Mouse (Mus musculus): ENCODE data around the gene Pbld1. TPM values are rescaled to one million over a fixed set of nuclear protein-coding genes. Genes with fewer than 3 reads are reported as not detected.

Pbld1 gene
- 0.44 and 0.75 TPM in 2 replicates for polyA plus RNA-seq (2015; fragmentation: Nextera tagmentation; extraction: Ambion mirVana)

DNA sequence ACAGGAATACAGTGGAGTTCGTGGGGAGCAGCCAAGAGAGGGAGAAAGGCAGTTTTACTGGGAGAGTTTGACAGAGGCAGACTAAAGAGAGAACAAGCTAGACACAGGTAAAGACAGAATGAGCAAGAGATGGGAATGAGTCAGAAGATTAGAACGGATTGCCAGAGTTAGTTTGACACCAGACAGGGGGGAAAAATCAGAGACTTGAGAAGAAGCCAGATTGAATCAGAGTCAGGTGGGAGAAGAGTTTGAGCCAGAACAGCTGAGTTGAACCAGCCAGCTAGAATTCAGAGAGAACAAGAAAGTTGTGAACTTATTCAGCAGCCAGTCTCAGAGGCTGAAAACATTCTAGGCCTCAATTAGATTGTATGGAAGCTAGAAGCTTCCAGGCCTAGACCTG lies at the start of gene Pbld1:
Gene Pbld1, plus strand, starts transcription at position 301 of the 400 bp plus-strand sequence.
- 88% methylated on average over 2 of the region's 2 CpGs for WGBS
- no peaks in the 10 kb centered on the region for H3K36me3 ChIP-seq (ENCODE audit: control insufficient read depth, insufficient read depth, low read length)
- H3K9me3 ChIP-seq (ENCODE audit: control insufficient read depth, low read length) = no peaks in the 10 kb centered on the region
- H3K27ac ChIP-seq (ENCODE audit: low read depth, low read length) = no peak within 1 kb of the TSS
- ATAC-seq = no peak
- no peaks in the 10 kb centered on the region for H3K4me1 ChIP-seq (ENCODE audit: control insufficient read depth, insufficient read depth, low read depth, low read length)
- H3K9ac ChIP-seq (ENCODE audit: low read depth, low read length) = no peak within 1 kb of the TSS
- no peaks in the 10 kb centered on the region for H3K27me3 ChIP-seq (replicated peaks; ENCODE audit: control insufficient read depth, insufficient read depth, low read length)
- H3K4me3 ChIP-seq (ENCODE audit: low read length) = no peak within 1 kb of the TSS
- H3K4me2 ChIP-seq (ENCODE audit: low read length) = no peak within 1 kb of the TSS

DNA sequence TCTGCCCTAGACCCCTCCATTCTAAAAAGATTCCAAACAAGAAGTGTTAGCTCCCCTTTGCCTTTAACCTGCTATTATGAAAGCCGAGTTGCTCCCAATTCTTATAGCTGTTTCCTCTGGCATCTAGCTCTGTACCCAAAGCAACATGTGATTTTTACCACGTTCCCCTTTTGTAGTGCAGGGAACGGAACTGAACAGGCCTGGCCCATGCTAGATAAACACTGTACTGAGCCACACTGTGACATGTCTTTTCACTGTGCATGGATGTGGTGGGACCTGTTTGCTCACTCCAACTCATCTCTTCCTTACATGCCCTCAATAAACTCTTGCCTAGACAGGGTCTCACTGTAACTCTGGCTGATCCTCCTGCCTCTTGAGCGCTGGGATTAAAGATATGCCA lies 49.7 kb upstream of the Pbld1 start:
- Histone ChIP-seq H3K27ac (ENCODE audit: low read depth, low read length) (no peak overlapping the region), H3K4me2 (ENCODE audit: low read length) (no peak overlapping the region), H3K9ac (ENCODE audit: low read depth, low read length) (no peak overlapping the region), H3K4me1 (ENCODE audit: control insufficient read depth, insufficient read depth, low read depth, low read length) (no peaks in the 10 kb centered on the region), H3K36me3 (ENCODE audit: control insufficient read depth, insufficient read depth, low read length) (peaks cover 64% of the 10 kb centered on the region), H3K9me3 (ENCODE audit: control insufficient read depth, low read length) (no peaks in the 10 kb centered on the region), H3K4me3 (ENCODE audit: low read length) (no peak overlapping the region), H3K27me3 (replicated peaks; ENCODE audit: control insufficient read depth, insufficient read depth, low read length) (no peaks in the 10 kb centered on the region)
- 91% methylated on average over 4 of the region's 4 CpGs for WGBS
- ATAC-seq = no peak

DNA sequence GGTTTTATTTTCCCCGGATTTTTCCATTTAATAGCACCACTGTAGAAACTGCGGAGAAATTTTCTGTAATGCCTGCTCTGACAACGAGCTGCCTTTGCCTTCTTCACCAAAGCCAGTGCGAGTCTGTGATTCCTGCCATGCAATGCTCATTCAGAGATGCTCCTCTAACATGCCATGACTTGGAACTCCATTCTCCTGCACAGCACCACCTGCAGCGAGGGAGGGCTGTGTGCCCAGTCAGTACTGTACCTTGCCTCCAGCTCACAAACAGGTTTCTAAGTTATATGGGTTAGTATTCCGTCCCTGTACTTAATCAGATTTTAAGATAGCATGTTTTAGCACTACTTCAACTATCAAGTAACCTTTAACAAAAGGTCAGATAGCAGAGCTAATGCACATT lies 48.4 kb upstream of the Pbld1 start:
- H3K27ac ChIP-seq (ENCODE audit: low read depth, low read length) = no peak overlapping the region
- no peak overlapping the region for H3K4me3 ChIP-seq (ENCODE audit: low read length)
- no peak for ATAC-seq
- H3K9me3 ChIP-seq (ENCODE audit: control insufficient read depth, low read length) = no peaks in the 10 kb centered on the region
- H3K36me3 ChIP-seq (ENCODE audit: control insufficient read depth, insufficient read depth, low read length) = peaks cover 62% of the 10 kb centered on the region
- H3K4me2 ChIP-seq (ENCODE audit: low read length) = no peak overlapping the region
- no peak overlapping the region for H3K9ac ChIP-seq (ENCODE audit: low read depth, low read length)
- 84% methylated on average over 6 of the region's 6 CpGs for WGBS
- no peaks in the 10 kb centered on the region for H3K4me1 ChIP-seq (ENCODE audit: control insufficient read depth, insufficient read depth, low read depth, low read length)
- no peaks in the 10 kb centered on the region for H3K27me3 ChIP-seq (replicated peaks; ENCODE audit: control insufficient read depth, insufficient read depth, low read length)

DNA sequence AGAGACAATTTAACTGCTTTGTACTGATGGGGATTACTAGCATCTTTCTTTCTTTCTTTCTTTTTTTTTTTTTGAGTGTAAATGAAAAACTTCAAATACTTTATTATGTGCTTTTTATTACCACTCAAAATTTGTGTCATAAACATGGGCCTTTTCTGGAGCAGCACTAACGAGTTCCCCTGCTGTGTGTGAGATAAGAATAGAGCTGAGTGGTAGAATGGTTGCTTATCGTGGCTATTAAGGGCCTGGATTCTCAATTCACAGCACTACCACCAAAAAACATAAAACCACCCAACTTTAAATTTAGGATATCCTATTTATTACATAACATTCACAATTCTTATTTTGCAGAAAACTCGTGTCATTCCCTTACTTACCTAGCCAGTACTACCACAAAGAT lies 46.5 kb upstream of the Pbld1 start:
- no peaks in the 10 kb centered on the region for H3K4me1 ChIP-seq (ENCODE audit: control insufficient read depth, insufficient read depth, low read depth, low read length)
- ATAC-seq = no peak
- H3K36me3 ChIP-seq (ENCODE audit: control insufficient read depth, insufficient read depth, low read length) = peaks cover 51% of the 10 kb centered on the region
- no peak overlapping the region for H3K4me3 ChIP-seq (ENCODE audit: low read length)
- no peak overlapping the region for H3K27ac ChIP-seq (ENCODE audit: low read depth, low read length)
- H3K9me3 ChIP-seq (ENCODE audit: control insufficient read depth, low read length) = no peaks in the 10 kb centered on the region
- no peak overlapping the region for H3K9ac ChIP-seq (ENCODE audit: low read depth, low read length)
- no peaks in the 10 kb centered on the region for H3K27me3 ChIP-seq (replicated peaks; ENCODE audit: control insufficient read depth, insufficient read depth, low read length)
- WGBS = 83% methylated on average over 3 of the region's 3 CpGs
- no peak overlapping the region for H3K4me2 ChIP-seq (ENCODE audit: low read length)

DNA sequence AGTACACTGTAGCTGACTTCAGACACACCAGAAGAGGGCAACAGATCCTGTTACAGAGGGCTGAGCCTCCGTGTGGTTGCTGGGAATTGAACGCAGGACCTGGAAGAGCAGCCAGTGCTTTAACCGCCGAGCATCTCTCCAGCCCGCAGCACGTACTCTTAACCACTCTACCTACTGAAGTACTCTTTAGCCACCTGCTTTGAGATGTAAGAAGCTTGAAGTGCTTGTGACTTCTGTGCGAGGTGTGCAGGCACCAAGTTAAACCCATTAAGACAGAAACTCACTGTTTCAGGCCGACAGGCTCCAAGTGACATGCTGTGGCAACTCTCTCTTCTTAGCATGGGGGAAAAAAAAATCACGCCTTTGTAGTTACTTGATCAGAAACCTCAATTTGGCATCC lies 45.8 kb upstream of the Pbld1 start:
- ATAC-seq = no peak
- no peaks in the 10 kb centered on the region for H3K9me3 ChIP-seq (ENCODE audit: control insufficient read depth, low read length)
- no peak overlapping the region for H3K9ac ChIP-seq (ENCODE audit: low read depth, low read length)
- no peak overlapping the region for H3K4me2 ChIP-seq (ENCODE audit: low read length)
- no peak overlapping the region for H3K27ac ChIP-seq (ENCODE audit: low read depth, low read length)
- 90% methylated on average over 9 of the region's 9 CpGs for WGBS
- H3K4me1 ChIP-seq (ENCODE audit: control insufficient read depth, insufficient read depth, low read depth, low read length) = peaks cover 3% of the 10 kb centered on the region
- no peak overlapping the region for H3K4me3 ChIP-seq (ENCODE audit: low read length)
- H3K27me3 ChIP-seq (replicated peaks; ENCODE audit: control insufficient read depth, insufficient read depth, low read length) = no peaks in the 10 kb centered on the region
- peaks cover 48% of the 10 kb centered on the region for H3K36me3 ChIP-seq (ENCODE audit: control insufficient read depth, insufficient read depth, low read length)

DNA sequence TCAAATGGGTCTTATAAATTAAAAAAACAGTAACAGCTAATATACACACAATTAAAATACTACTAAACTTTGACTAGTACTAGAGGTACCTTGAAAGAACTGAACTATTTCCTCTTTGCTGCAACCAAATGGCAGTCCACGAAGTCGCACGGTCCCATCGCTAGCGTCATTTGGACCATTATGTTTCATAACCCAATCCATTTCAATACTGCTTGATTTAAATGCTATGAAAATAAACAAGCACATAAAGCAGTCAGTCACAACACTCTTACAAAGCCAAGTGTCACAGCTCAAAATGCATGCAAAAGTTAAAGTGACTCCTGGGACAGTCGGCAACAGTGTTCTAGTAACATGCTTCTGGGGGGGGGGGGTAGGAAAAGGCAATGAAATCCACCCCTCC lies 40.7 kb upstream of the Pbld1 start:
- 73% methylated on average over 6 of the region's 6 CpGs for WGBS
- Histone ChIP-seq H3K27me3 (replicated peaks; ENCODE audit: control insufficient read depth, insufficient read depth, low read length) (no peaks in the 10 kb centered on the region), H3K36me3 (ENCODE audit: control insufficient read depth, insufficient read depth, low read length) (peaks cover 12% of the 10 kb centered on the region), H3K4me1 (ENCODE audit: control insufficient read depth, insufficient read depth, low read depth, low read length) (peaks cover 27% of the 10 kb centered on the region), H3K4me3 (ENCODE audit: low read length) (no peak overlapping the region), H3K9ac (ENCODE audit: low read depth, low read length) (no peak overlapping the region), H3K27ac (ENCODE audit: low read depth, low read length) (no peak overlapping the region), H3K9me3 (ENCODE audit: control insufficient read depth, low read length) (no peaks in the 10 kb centered on the region), H3K4me2 (ENCODE audit: low read length) (no peak overlapping the region)
- ATAC-seq = no peak

DNA sequence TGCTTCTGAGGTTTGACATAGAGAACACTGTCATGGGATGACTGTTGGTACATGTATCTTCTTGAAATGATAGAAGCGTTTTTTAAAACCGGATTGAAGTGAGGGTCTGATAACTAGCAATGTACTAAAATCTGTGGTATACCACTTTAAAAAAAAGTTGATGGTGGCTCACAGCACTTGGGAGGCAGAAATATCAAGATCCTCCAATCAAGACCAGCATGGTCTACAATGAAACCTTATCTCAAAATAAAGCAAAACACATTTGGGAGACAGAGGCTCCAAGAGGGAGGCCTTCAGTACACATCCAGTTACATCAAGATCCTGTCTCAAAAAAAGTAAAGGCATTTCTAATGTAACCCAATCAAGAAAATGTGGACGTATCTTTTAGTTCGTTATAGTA lies 38.3 kb upstream of the Pbld1 start:
- peak overlapping the region; percentile 76 for H3K4me2 ChIP-seq (ENCODE audit: low read length)
- no peak overlapping the region for H3K27ac ChIP-seq (ENCODE audit: low read depth, low read length)
- H3K4me3 ChIP-seq (ENCODE audit: low read length) = peak overlapping the region; percentile 79
- no peaks in the 10 kb centered on the region for H3K27me3 ChIP-seq (replicated peaks; ENCODE audit: control insufficient read depth, insufficient read depth, low read length)
- peaks cover 4% of the 10 kb centered on the region for H3K36me3 ChIP-seq (ENCODE audit: control insufficient read depth, insufficient read depth, low read length)
- peak overlapping the region; percentile 50 for H3K9ac ChIP-seq (ENCODE audit: low read depth, low read length)
- ATAC-seq = no peak
- 30% methylated on average over 4 of the region's 4 CpGs for WGBS
- no peaks in the 10 kb centered on the region for H3K9me3 ChIP-seq (ENCODE audit: control insufficient read depth, low read length)
- H3K4me1 ChIP-seq (ENCODE audit: control insufficient read depth, insufficient read depth, low read depth, low read length) = peaks cover 33% of the 10 kb centered on the region

DNA sequence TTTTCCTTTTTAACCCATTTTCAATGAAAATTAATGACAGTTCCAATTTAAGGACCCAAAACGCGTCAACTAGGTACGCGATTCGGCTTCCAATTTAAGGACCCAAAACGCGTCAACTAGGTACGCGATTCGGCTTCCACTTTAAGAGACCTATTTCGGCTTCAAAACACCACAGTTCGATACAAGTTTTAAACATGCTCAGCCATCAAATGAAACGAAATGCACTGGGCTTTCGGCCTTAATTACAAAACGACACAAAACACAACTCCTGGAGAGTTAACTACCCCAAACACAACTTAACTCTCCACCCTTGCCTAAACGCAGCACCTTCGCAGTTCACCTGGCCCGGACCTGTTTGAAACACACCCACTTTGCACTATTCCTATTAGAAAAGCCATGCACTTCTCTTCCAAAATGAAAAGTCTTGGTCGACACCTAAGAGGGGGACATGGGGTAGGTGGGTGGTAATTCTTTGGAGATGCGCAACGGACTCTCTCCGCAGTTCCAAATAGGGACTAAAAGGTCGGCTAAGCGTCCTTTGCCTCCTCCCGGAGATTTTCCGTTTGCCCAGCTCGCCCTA lies 37.3 kb upstream of the Pbld1 start:
- WGBS = under 1% methylated on average over 27 of the region's 27 CpGs
- peak overlapping the region; percentile 100 for H3K27ac ChIP-seq (ENCODE audit: low read depth, low read length)

DNA sequence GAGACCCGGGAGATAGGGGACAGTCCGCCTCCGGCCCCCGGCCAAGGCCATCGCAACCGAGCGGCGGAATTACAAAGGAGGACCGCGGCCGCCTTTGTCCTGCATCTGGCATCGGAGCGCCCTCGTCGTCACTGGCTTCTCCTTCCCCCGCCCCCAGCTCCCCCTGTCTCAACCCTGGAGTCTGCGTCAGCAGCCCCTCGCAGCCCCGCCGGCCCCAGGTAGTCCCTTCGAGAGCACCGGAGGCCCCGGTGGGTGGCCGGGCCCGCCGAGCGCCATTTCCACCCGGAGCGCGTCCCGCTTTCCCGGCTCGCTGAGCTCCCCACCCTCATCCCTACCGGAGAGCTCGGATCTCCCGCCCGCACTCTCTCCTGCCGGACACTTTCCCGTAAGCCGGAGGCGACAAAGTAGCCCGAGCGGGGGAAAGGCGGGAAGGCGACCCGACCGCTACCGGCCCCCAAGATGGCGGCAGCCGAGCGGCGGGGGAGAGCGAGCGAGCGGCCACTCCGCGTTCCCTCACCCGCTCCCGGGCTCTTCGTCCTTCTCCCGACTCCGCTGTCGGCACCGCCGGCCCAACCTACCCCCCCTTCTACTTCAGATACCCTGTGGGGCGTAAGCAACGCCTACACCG lies 36.7 kb upstream of the Pbld1 start:
- H3K9ac ChIP-seq (ENCODE audit: low read depth, low read length) = peak overlapping the region; percentile 99
- no peaks in the 10 kb centered on the region for H3K9me3 ChIP-seq (ENCODE audit: control insufficient read depth, low read length)
- peaks cover 40% of the 10 kb centered on the region for H3K4me1 ChIP-seq (ENCODE audit: control insufficient read depth, insufficient read depth, low read depth, low read length)
- no peaks in the 10 kb centered on the region for H3K27me3 ChIP-seq (replicated peaks; ENCODE audit: control insufficient read depth, insufficient read depth, low read length)
- WGBS = under 1% methylated on average over 68 of the region's 68 CpGs
- H3K4me3 ChIP-seq (ENCODE audit: low read length) = peak overlapping the region; percentile 79
- peak overlapping the region; percentile 76 for H3K4me2 ChIP-seq (ENCODE audit: low read length)
- H3K36me3 ChIP-seq (ENCODE audit: control insufficient read depth, insufficient read depth, low read length) = no peaks in the 10 kb centered on the region
- H3K27ac ChIP-seq (ENCODE audit: low read depth, low read length) = peak overlapping the region; percentile 100
- ATAC-seq = peak; percentile 31

More for the DNA sequence above, 37.3 kb upstream of the Pbld1 start:
- peak overlapping the region; percentile 76 for H3K4me2 ChIP-seq (ENCODE audit: low read length)
- H3K27me3 ChIP-seq (replicated peaks; ENCODE audit: control insufficient read depth, insufficient read depth, low read length) = no peaks in the 10 kb centered on the region
- H3K4me1 ChIP-seq (ENCODE audit: control insufficient read depth, insufficient read depth, low read depth, low read length) = peaks cover 40% of the 10 kb centered on the region
- no peaks in the 10 kb centered on the region for H3K9me3 ChIP-seq (ENCODE audit: control insufficient read depth, low read length)
- H3K36me3 ChIP-seq (ENCODE audit: control insufficient read depth, insufficient read depth, low read length) = no peaks in the 10 kb centered on the region
- peak overlapping the region; percentile 99 for H3K9ac ChIP-seq (ENCODE audit: low read depth, low read length)
- H3K4me3 ChIP-seq (ENCODE audit: low read length) = peak overlapping the region; percentile 79
- ATAC-seq = no peak

Measured in hindbrain, embryonic 16.5 days (tissue).